ENCODE assay signal across 8 mouse cellular contexts in genomic region chr17:21515403-21516105, GRCm38 (mm10). TPM values are rescaled to one million over a fixed set of nuclear protein-coding genes. Genes with fewer than 3 reads are reported as not detected.
DNase-seq lines count a peak whose midpoint lies in the region; ATAC-seq lines count a peak whose summit lies in the region.

No protein-coding gene starts in this region.

- H3K4me2 ChIP-seq in embryonic facial prominence, embryonic 12.5 days (replicated peaks) = peak overlapping the region; percentile 76
- peak overlapping the region; percentile 71 for H3K4me2 ChIP-seq in kidney, embryonic 14.5 days (replicated peaks; ENCODE audit: low read depth, low read length)
- H3K4me2 ChIP-seq in midbrain, embryonic 16.5 days (ENCODE audit: low read length) = peak overlapping the region; percentile 69
- H3K4me2 ChIP-seq in stomach, embryonic 14.5 days (replicated peaks; ENCODE audit: low read depth, low read length) = peak overlapping the region; percentile 67

- DNase-seq in B cell, adult 2 months = peak; percentile 65 to 71
- DNase-seq in adrenal gland, postnatal 10 days = peak; percentile 71
- DNase-seq in heart, embryonic 10.5 days (ENCODE audit: low spot score) = no peak
- DNase-seq in liver = peak; percentile 64

- no peaks in the 10 kb centered on the region for H3K27me3 ChIP-seq in embryonic facial prominence, embryonic 12.5 days
- no peaks in the 10 kb centered on the region for H3K27me3 ChIP-seq in heart, embryonic 10.5 days (ENCODE audit: insufficient read depth, poor library complexity, severe bottlenecking)
- H3K27me3 ChIP-seq in kidney, embryonic 14.5 days (ENCODE audit: control insufficient read depth, insufficient read depth, low read length) = no peaks in the 10 kb centered on the region
- H3K27me3 ChIP-seq in midbrain, embryonic 16.5 days (ENCODE audit: control insufficient read depth, insufficient read depth, low read depth, low read length) = no peaks in the 10 kb centered on the region
- H3K27me3 ChIP-seq in stomach, embryonic 14.5 days (ENCODE audit: control insufficient read depth, insufficient read depth, low read length) = no peaks in the 10 kb centered on the region

- H3K9ac ChIP-seq in embryonic facial prominence, embryonic 12.5 days = peak overlapping the region; percentile 62; the same call in 1 of the 2 replicates
- H3K9ac ChIP-seq in kidney, embryonic 14.5 days (ENCODE audit: low read depth, low read length) = peak overlapping the region; percentile 63; the same call in 1 of the 2 replicates
- H3K9ac ChIP-seq in midbrain, embryonic 16.5 days (ENCODE audit: low read depth, low read length) = peak overlapping the region; percentile 47
- H3K9ac ChIP-seq in stomach, embryonic 14.5 days (replicated peaks; ENCODE audit: low read depth, low read length) = peak overlapping the region; percentile 67; the same call in 1 of the 2 replicates

- H3K4me3 ChIP-seq in embryonic facial prominence, embryonic 12.5 days = peak overlapping the region; percentile 46
- H3K4me3 ChIP-seq in heart, embryonic 10.5 days = peak overlapping the region; percentile 73
- H3K4me3 ChIP-seq in kidney, embryonic 14.5 days (ENCODE audit: low read length) = peak overlapping the region; percentile 55; the same call in 1 of the 2 replicates
- H3K4me3 ChIP-seq in midbrain, embryonic 16.5 days (ENCODE audit: low read depth, low read length) = peak overlapping the region; percentile 48
- peak overlapping the region; percentile 45; the same call in 1 of the 2 replicates for H3K4me3 ChIP-seq in stomach, embryonic 14.5 days (ENCODE audit: low read depth, low read length)

- WGBS in embryonic facial prominence, embryonic 12.5 days = 2% methylated on average over 8 of the region's 8 CpGs
- WGBS in heart, embryonic 10.5 days = 2% methylated on average over 8 of the region's 8 CpGs
- WGBS in kidney, embryonic 14.5 days = 2% methylated on average over 8 of the region's 8 CpGs
- under 1% methylated on average over 8 of the region's 8 CpGs for WGBS in midbrain, embryonic 16.5 days
- 2% methylated on average over 8 of the region's 8 CpGs for WGBS in stomach, embryonic 14.5 days

- H3K36me3 ChIP-seq in embryonic facial prominence, embryonic 12.5 days = no peaks in the 10 kb centered on the region
- H3K36me3 ChIP-seq in heart, embryonic 10.5 days = peaks cover 4% of the 10 kb centered on the region; the same call in 1 of the 2 replicates
- no peaks in the 10 kb centered on the region; the same call in 1 of the 2 replicates for H3K36me3 ChIP-seq in kidney, embryonic 14.5 days (ENCODE audit: control insufficient read depth, insufficient read depth, low read length)
- peaks cover 1% of the 10 kb centered on the region; the same call in 1 of the 2 replicates for H3K36me3 ChIP-seq in midbrain, embryonic 16.5 days (ENCODE audit: control insufficient read depth, insufficient read depth, low read length)
- H3K36me3 ChIP-seq in stomach, embryonic 14.5 days (ENCODE audit: control insufficient read depth, insufficient read depth, low read length) = peaks cover 3% of the 10 kb centered on the region

- no peak overlapping the region for H3K27ac ChIP-seq in embryonic facial prominence, embryonic 12.5 days
- peak overlapping the region; percentile 93 for H3K27ac ChIP-seq in heart, embryonic 10.5 days
- peak overlapping the region; percentile 90 for H3K27ac ChIP-seq in kidney, embryonic 14.5 days (ENCODE audit: low read depth, low read length)
- H3K27ac ChIP-seq in midbrain, embryonic 16.5 days (ENCODE audit: low read length) = peak overlapping the region; percentile 19; the same call in 1 of the 2 replicates
- peak overlapping the region; percentile 92 for H3K27ac ChIP-seq in stomach, embryonic 14.5 days (ENCODE audit: low read length)

- H3K9me3 ChIP-seq in embryonic facial prominence, embryonic 12.5 days = no peaks in the 10 kb centered on the region
- no peaks in the 10 kb centered on the region for H3K9me3 ChIP-seq in heart, embryonic 10.5 days
- H3K9me3 ChIP-seq in kidney, embryonic 14.5 days (ENCODE audit: control insufficient read depth, low read length) = no peaks in the 10 kb centered on the region
- H3K9me3 ChIP-seq in midbrain, embryonic 16.5 days (replicated peaks; ENCODE audit: control insufficient read depth, low read length, poor library complexity, severe bottlenecking) = no peaks in the 10 kb centered on the region
- H3K9me3 ChIP-seq in stomach, embryonic 14.5 days (ENCODE audit: control insufficient read depth, low read depth, low read length) = no peaks in the 10 kb centered on the region

- no peaks in the 10 kb centered on the region for H3K4me1 ChIP-seq in embryonic facial prominence, embryonic 12.5 days
- no peaks in the 10 kb centered on the region for H3K4me1 ChIP-seq in heart, embryonic 10.5 days
- H3K4me1 ChIP-seq in kidney, embryonic 14.5 days (ENCODE audit: control insufficient read depth, insufficient read depth, low read length) = no peaks in the 10 kb centered on the region
- H3K4me1 ChIP-seq in midbrain, embryonic 16.5 days (ENCODE audit: control insufficient read depth, insufficient read depth, low read length) = 0 out of 2 replicates have a peak, but pooled peaks cover 4% of the 10 kb centered on the region
- 0 out of 2 replicates have a peak, but pooled peaks cover 4% of the 10 kb centered on the region for H3K4me1 ChIP-seq in stomach, embryonic 14.5 days (ENCODE audit: control insufficient read depth, insufficient read depth, low read length)

- ATAC-seq in embryonic facial prominence, embryonic 12.5 days (ENCODE audit: insufficient number of reproducible peaks, insufficient read depth, low FRiP score, low TSS enrichment) = no peak
- peak; percentile 69 for ATAC-seq in kidney, embryonic 14.5 days (ENCODE audit: low FRiP score, low TSS enrichment)
- peak; percentile 65 for ATAC-seq in midbrain, embryonic 16.5 days
- no peak; the same call in none of the 2 replicates for ATAC-seq in stomach, embryonic 14.5 days (ENCODE audit: insufficient number of reproducible peaks, insufficient read depth, low FRiP score, low read depth)

RNA-seq across cellular contexts. Expression of gene Zfp52, which starts 19.8 kb away (rescaled TPM):
- total RNA-seq in adrenal gland, postnatal 10 days (2021) = 10 to 100 TPM; 20.0 to 23.6 TPM
- 4.8 and 4.9 TPM in 2 replicates for polyA plus RNA-seq in embryonic facial prominence, embryonic 12.5 days (2016; fragmentation: Nextera tagmentation; extraction: Ambion mirVana)
- polyA plus RNA-seq in heart, embryonic 10.5 days (2016; fragmentation: Nextera tagmentation; extraction: Ambion mirVana) = 2.0 and 2.1 TPM in 2 replicates
- 3.0 and 3.6 TPM in 2 replicates for polyA plus RNA-seq in kidney, embryonic 14.5 days (2014; fragmentation: Nextera tagmentation; extraction: Ambion mirVana)
- polyA plus RNA-seq in midbrain, embryonic 16.5 days (2015; fragmentation: Nextera tagmentation; extraction: Ambion mirVana) = 2.9 and 3.2 TPM in 2 replicates
- 4.0 and 4.9 TPM in 2 replicates for polyA plus RNA-seq in stomach, embryonic 14.5 days (2014; fragmentation: Nextera tagmentation; extraction: Ambion mirVana)

RNA-seq across cellular contexts. Expression of gene Zfp53, which starts 26.8 kb away (rescaled TPM):
- total RNA-seq in adrenal gland, postnatal 10 days (2021) = 1 to 10 TPM; 4.1 to 6.3 TPM
- 10.0 and 11.5 TPM in 2 replicates for polyA plus RNA-seq in embryonic facial prominence, embryonic 12.5 days (2016; fragmentation: Nextera tagmentation; extraction: Ambion mirVana)
- polyA plus RNA-seq in heart, embryonic 10.5 days (2016; fragmentation: Nextera tagmentation; extraction: Ambion mirVana) = 6.4 and 8.0 TPM in 2 replicates
- 9.4 and 14.1 TPM in 2 replicates for polyA plus RNA-seq in kidney, embryonic 14.5 days (2014; fragmentation: Nextera tagmentation; extraction: Ambion mirVana)
- polyA plus RNA-seq in midbrain, embryonic 16.5 days (2015; fragmentation: Nextera tagmentation; extraction: Ambion mirVana) = 10.9 and 12.0 TPM in 2 replicates
- polyA plus RNA-seq in stomach, embryonic 14.5 days (2014; fragmentation: Nextera tagmentation; extraction: Ambion mirVana) = 13.1 and 13.8 TPM in 2 replicates

RNA-seq across cellular contexts. Expression of gene Zfp948, which starts 51.3 kb away (rescaled TPM):
- 10 to 100 TPM; 10.3 to 11.4 TPM for total RNA-seq in adrenal gland, postnatal 10 days (2021)
- 13.8 and 14.7 TPM in 2 replicates for polyA plus RNA-seq in embryonic facial prominence, embryonic 12.5 days (2016; fragmentation: Nextera tagmentation; extraction: Ambion mirVana)
- 15.6 and 19.0 TPM in 2 replicates for polyA plus RNA-seq in heart, embryonic 10.5 days (2016; fragmentation: Nextera tagmentation; extraction: Ambion mirVana)
- polyA plus RNA-seq in kidney, embryonic 14.5 days (2014; fragmentation: Nextera tagmentation; extraction: Ambion mirVana) = 22.8 and 24.3 TPM in 2 replicates
- polyA plus RNA-seq in midbrain, embryonic 16.5 days (2015; fragmentation: Nextera tagmentation; extraction: Ambion mirVana) = 22.1 and 23.1 TPM in 2 replicates
- 25.3 and 26.6 TPM in 2 replicates for polyA plus RNA-seq in stomach, embryonic 14.5 days (2014; fragmentation: Nextera tagmentation; extraction: Ambion mirVana)

Comparison
In these comparisons a context has a peak if more than half of its experiments do, and no peak if none do; other contexts are left out.
1. ATAC-seq: peak in kidney, embryonic 14.5 days (single experiment) and midbrain, embryonic 16.5 days (single experiment); none in embryonic facial prominence, embryonic 12.5 days (single experiment) and stomach, embryonic 14.5 days (single experiment).
2. Peak in every context shown above with its lines, with median percentiles within 50 percentile points of each other: H3K4me2 ChIP-seq, H3K4me3 ChIP-seq and H3K9ac ChIP-seq.